Mouse (Mus musculus): ENCODE measurements at regions not wholly inside any gene's neighbourhood (a gene's known extent, or its start where the extent isn't known, plus 50 kb on each side); places are given as distances from the start of the nearest gene placed in this dataset.

- TF ChIP-seq CTCF (IDR thresholded peaks at IDR 0.05; ENCODE audit: extremely low read depth, insufficient read depth, insufficient read length, insufficient replicate concordance), result no peak
- no peak for TF ChIP-seq POLR2A (IDR thresholded peaks at IDR 0.05; ENCODE audit: low read depth, low read length)
These were observed 1802.5 kb downstream of the 9330182O14Rik start for GRCm38 (mm10) chr15:41936697-41937096.
